38 mouse cellular contexts compared by ENCODE assay signal in the genomic region with DNA sequence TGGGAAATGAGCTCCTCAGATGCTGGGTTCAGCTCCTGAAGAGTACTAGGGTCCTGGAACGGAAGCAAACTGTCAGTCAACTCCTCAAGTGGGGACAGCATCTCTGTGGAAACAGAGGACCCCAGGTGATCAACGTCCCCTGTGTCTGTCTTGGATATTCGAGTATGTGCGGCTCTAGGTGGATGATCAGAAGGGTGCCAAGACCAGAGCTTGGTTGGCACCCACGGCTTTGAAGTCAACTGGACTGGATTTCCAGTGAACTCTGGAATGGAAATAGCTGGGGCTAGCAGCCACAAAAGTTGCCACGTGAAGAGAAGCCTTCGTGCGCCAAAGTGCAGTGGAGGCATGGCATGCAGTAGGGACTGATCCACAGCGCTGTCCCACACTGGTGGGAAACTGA. TPM values are rescaled to one million over a fixed set of nuclear protein-coding genes. Genes with fewer than 3 reads are reported as not detected.
"Had no signal": no experiment of that assay in that cellular context is flagged by ENCODE, and none has a peak within 500 bp of the region (broad histone marks: within the 10 kb centered on the region; RNA-seq: fewer than 3 reads in every experiment).

A gene (minus strand): TSS at position 101 of the 400 bp plus-strand sequence.

- DNase-seq: left cerebral cortex, postnatal 4 days; liver; liver, embryonic 13.5 days; liver, postnatal 0 days; lung, adult 18-20 months; lung, adult 2 months; lung, embryonic 14.5 days; lung, postnatal 10 days; lung, postnatal 14 days; lung, postnatal 36 days; lung, postnatal 4 days; midbrain, embryonic 14.5 days had no signal

- H3K27ac ChIP-seq: left cerebral cortex, adult 2 months; limb, embryonic 10.5 days; limb, embryonic 12.5 days; limb, embryonic 13.5 days; limb, embryonic 15.5 days; liver, embryonic 12.5 days; liver, embryonic 13.5 days; liver, embryonic 14.5 days; liver, embryonic 15.5 days; lung, embryonic 15.5 days; macrophage; midbrain, embryonic 10.5 days; midbrain, embryonic 12.5 days; midbrain, embryonic 13.5 days; midbrain, embryonic 15.5 days had no signal

- H3K4me1 ChIP-seq: limb, embryonic 10.5 days; limb, embryonic 12.5 days; limb, embryonic 13.5 days; limb, embryonic 15.5 days; liver, embryonic 12.5 days; liver, embryonic 13.5 days; liver, embryonic 15.5 days; lung, embryonic 15.5 days; megakaryocyte, embryonic 14.5 days; midbrain, embryonic 10.5 days; midbrain, embryonic 12.5 days; midbrain, embryonic 13.5 days; midbrain, embryonic 15.5 days had no signal

- H3K36me3 ChIP-seq: limb, embryonic 10.5 days; limb, embryonic 12.5 days; limb, embryonic 13.5 days; limb, embryonic 15.5 days; liver, embryonic 12.5 days; liver, embryonic 13.5 days; liver, embryonic 15.5 days; lung, embryonic 15.5 days; midbrain, embryonic 10.5 days; midbrain, embryonic 12.5 days; midbrain, embryonic 13.5 days; midbrain, embryonic 15.5 days had no signal

- H3K4me3 ChIP-seq: left cerebral cortex, adult 2 months; limb, embryonic 10.5 days; limb, embryonic 12.5 days; limb, embryonic 13.5 days; limb, embryonic 15.5 days; liver, embryonic 12.5 days; liver, embryonic 13.5 days; liver, embryonic 15.5 days; lung, embryonic 15.5 days; megakaryocyte, embryonic 14.5 days; midbrain, embryonic 10.5 days; midbrain, embryonic 12.5 days; midbrain, embryonic 13.5 days; midbrain, embryonic 15.5 days; myocyte had no signal

- H3K27me3 ChIP-seq: limb, embryonic 12.5 days; limb, embryonic 13.5 days; limb, embryonic 15.5 days; liver, embryonic 12.5 days; liver, embryonic 13.5 days; liver, embryonic 15.5 days; lung, embryonic 15.5 days; midbrain, embryonic 12.5 days; midbrain, embryonic 13.5 days; midbrain, embryonic 15.5 days had no signal

RNA-seq across cellular contexts. Expression of the gene that starts here (rescaled TPM):
- polyA plus RNA-seq: limb, embryonic 10.5 days; limb, embryonic 11.5 days; limb, embryonic 12.5 days; limb, embryonic 13.5 days; limb, embryonic 14.5 days; limb, embryonic 15.5 days; liver, adult 2 months; liver, embryonic 11.5 days; liver, embryonic 12.5 days; liver, embryonic 13.5 days; liver, embryonic 14.5 days; liver, embryonic 15.5 days; liver, embryonic 16.5 days; liver, postnatal 0 days; lung, adult 2 months; lung, embryonic 14.5 days; lung, embryonic 15.5 days; lung, embryonic 16.5 days; lung, postnatal 0 days; macrophage; midbrain, embryonic 10.5 days; midbrain, embryonic 11.5 days; midbrain, embryonic 12.5 days; midbrain, embryonic 13.5 days; midbrain, embryonic 14.5 days; midbrain, embryonic 15.5 days; midbrain, embryonic 16.5 days; midbrain, postnatal 0 days; myocyte had no signal
